Mouse (Mus musculus) kidney, embryonic 15.5 days (tissue): Measurements from ENCODE around the gene Plcb4. TPM values are rescaled to one million over a fixed set of nuclear protein-coding genes. Genes with fewer than 3 reads are reported as not detected.
A peak's percentile ranks its signal among the peaks of the same experiment; 100 is the strongest.

Experiments
- ATAC-seq: fragments of 200-750 bp; cut with Nextera tagmentation; replicated peaks from 2 replicates; pipeline ENCODE4 v1.8.0; 2017; ENCODE audit warnings: moderate TSS enrichment; ENCODE audit not compliant: low FRiP score
- H3K27ac ChIP-seq: fragments of 300-500 bp; sonication (generic); 2 replicates; pipeline ENCODE4 v1.5.1; 2015; ENCODE audit warnings: mild to moderate bottlenecking, inconsistent platforms
- H3K27me3 ChIP-seq: fragments of 300-500 bp; sonication (generic); 2 replicates; pipeline ENCODE4 v1.6.1; 2015; ENCODE audit warnings: inconsistent platforms
- H3K36me3 ChIP-seq: fragments of 300-500 bp; sonication (generic); 2 replicates; pipeline ENCODE4 v1.6.1; 2015; ENCODE audit warnings: inconsistent platforms
- H3K4me1 ChIP-seq: fragments of 300-500 bp; sonication (generic); 2 replicates; pipeline ENCODE4 v1.6.1; 2015; ENCODE audit warnings: inconsistent platforms
- H3K4me2 ChIP-seq: fragments of 300-500 bp; sonication (generic); 2 replicates; pipeline ENCODE4 v1.6.1; 2015; ENCODE audit warnings: moderate library complexity, mild to moderate bottlenecking, inconsistent platforms
- H3K4me3 ChIP-seq: fragments of 300-500 bp; sonication (generic); replicated peaks from 2 replicates; pipeline ENCODE4 v1.5.1; 2015; ENCODE audit warnings: mild to moderate bottlenecking, inconsistent platforms
- H3K9ac ChIP-seq: fragments of 300-500 bp; sonication (generic); 2 replicates; pipeline ENCODE4 v1.6.1; 2015; ENCODE audit warnings: mild to moderate bottlenecking, inconsistent platforms
- H3K9me3 ChIP-seq: fragments of 300-500 bp; sonication (generic); replicated peaks from 2 replicates; pipeline ENCODE4 v1.6.1; 2016; ENCODE audit warnings: inconsistent platforms
- WGBS: fragments of 180-500 bp; shearing (Covaris S2); methylation state at CpG from one replicate; pipeline ENCODE4 v1.1.7; 2015; ENCODE audit warnings: mixed read lengths; 5-methylcytosine and 5-hydroxymethylcytosine counted together
- polyA plus RNA-seq: library from polyadenylated mRNA; unstranded; fragments of >200 nt; fragmentation: Nextera tagmentation; extraction: Ambion mirVana; gene quantifications from 2 replicates; pipeline ENCODE4 v1.2.1, GENCODE M21; 2015

The Plcb4 gene
- polyA plus RNA-seq, 1 experiment from 2014 or later = 20.9 TPM

- Histone ChIP-seq H3K9me3 (no peaks in the 10 kb centered on the region), H3K27me3 (no peaks in the 10 kb centered on the region), H3K36me3 (no peaks in the 10 kb centered on the region), H3K27ac (no peak overlapping the region), H3K4me1 (peaks cover 16% of the 10 kb centered on the region), H3K4me2 (no peak overlapping the region), H3K4me3 (no peak overlapping the region), H3K9ac (no peak overlapping the region)
- 87% methylated on average over 6 of the region's 6 CpGs for WGBS
- no peak for ATAC-seq
These were observed 141.6 kb downstream of the Plcb4 start for GRCm38 (mm10) chr2:135800385-135800784.

- Histone ChIP-seq H3K27me3 (no peaks in the 10 kb centered on the region), H3K27ac (no peak overlapping the region), H3K4me2 (no peak overlapping the region), H3K4me3 (no peak overlapping the region), H3K9me3 (no peaks in the 10 kb centered on the region), H3K9ac (no peak overlapping the region), H3K4me1 (peaks cover 3% of the 10 kb centered on the region), H3K36me3 (no peaks in the 10 kb centered on the region)
- WGBS = 83% methylated on average over 9 of the region's 9 CpGs
- no peak for ATAC-seq
These were observed 144.2 kb downstream of the Plcb4 start for GRCm38 (mm10) chr2:135802878-135803450.

DNA sequence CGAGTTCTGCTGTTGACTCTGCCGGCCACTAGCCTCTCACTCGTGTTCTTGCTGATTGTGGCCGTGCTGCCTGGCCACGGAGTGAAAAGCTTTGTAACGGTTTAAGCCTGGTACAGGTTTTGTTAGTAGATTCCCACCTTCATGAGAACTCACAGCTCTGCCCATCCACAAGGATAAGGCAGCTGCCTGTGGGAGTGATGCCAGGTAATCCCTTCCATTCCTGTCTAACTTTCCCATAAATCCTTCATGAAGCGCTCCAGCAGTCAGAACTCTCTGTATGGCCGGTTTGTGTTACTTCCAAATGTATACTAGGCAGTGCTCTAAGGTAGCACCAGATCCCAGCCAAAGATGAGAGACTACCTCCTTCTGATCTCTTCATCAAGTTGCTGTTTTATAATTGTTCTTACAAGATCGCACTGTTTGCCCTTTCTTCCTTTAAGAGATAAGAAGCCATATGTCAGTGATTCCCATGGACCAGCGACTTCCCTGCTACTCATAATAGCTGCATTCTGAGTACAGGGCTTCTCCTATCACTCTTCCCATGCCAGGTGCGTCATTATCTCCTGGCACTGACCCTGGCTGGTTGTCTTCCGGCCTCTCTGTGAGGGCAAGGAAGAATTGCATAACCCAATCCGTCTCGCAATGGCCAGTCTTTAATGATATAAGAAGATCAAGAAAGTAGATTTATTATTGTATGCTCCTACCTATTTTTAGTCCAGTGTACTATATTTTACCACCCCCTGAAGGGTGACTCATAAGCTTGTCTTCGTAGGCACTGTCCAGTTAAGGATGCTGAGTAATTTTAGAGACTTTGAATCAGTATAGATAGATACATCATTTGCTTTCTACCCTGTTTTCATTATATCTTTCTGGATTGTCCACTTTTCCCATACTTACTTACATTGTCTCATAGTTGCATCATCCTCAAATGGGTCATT is 147.2 kb downstream of the Plcb4 start:
- H3K9me3 ChIP-seq = no peaks in the 10 kb centered on the region
- H3K4me3 ChIP-seq = no peak overlapping the region
- H3K27ac ChIP-seq = no peak overlapping the region
- no peaks in the 10 kb centered on the region for H3K27me3 ChIP-seq
- ATAC-seq = no peak
- no peaks in the 10 kb centered on the region for H3K36me3 ChIP-seq
- no peak overlapping the region for H3K9ac ChIP-seq
- no peak overlapping the region for H3K4me2 ChIP-seq
- 77% methylated on average over 15 of the region's 15 CpGs for WGBS
- peaks cover 4% of the 10 kb centered on the region; the same call in 1 of the 2 replicates for H3K4me1 ChIP-seq

GRCm38 (mm10) chr2:135808342-135808741 is 149.5 kb downstream of the Plcb4 start:
- no peak for ATAC-seq
- Histone ChIP-seq H3K4me2 (no peak overlapping the region), H3K27ac (no peak overlapping the region), H3K27me3 (no peaks in the 10 kb centered on the region), H3K9me3 (no peaks in the 10 kb centered on the region), H3K4me1 (peaks cover 10% of the 10 kb centered on the region), H3K9ac (no peak overlapping the region), H3K4me3 (no peak overlapping the region), H3K36me3 (no peaks in the 10 kb centered on the region)
- 83% methylated on average over 4 of the region's 4 CpGs for WGBS

DNA sequence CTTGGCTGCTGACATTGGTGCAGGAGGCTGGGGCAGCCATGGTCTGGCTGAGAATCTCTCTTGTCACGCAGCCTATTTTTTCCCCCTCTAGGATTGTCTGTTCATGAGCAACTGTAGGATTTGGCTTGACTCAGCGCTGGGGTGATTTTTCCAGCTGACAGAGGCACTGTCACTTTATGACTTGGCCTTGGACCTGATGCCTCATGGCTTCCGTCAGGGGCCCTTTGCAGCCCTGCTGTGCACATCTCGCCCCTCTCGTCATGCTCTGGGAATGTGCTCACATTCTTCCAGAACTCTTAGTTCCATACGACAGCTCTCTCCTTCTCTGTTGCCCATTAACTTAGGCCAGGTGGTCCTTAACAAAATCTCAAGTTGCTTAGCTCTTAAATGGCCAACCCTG is 152.0 kb downstream of the Plcb4 start:
- 60% methylated on average over 6 of the region's 6 CpGs for WGBS
- H3K27ac ChIP-seq = peak overlapping the region; percentile 42
- ATAC-seq = peak; percentile 68

DNA sequence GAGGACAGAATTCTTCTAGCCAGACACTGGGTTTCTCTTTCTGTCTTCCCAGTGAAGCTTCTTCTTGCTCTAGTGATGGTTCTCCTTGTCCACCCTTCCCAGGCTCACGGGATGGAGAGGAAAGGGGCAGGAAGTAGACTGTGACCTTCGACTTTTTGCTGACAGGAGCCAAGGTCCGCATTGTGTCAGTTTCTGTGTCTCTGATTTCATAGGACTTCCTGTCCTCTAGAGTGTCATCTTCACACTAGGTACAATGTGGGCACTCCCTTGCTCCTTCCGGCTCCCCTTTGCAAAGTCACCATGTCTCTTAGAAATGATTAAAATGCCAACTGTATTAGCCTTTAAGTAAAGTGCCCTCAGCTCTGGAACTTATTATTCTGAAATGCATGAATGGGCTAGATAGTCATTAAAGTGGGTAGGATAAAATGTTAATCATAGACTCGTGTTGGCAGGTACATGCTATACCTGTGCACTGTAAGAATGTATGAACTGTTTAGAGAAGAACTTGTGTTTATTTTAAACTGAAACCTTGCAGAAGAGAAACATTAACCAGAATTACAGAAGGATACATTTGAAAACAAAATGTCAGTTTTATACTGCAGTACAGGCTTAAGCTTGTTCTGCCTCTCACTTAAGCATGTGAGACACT is 152.8 kb downstream of the Plcb4 start:
- Histone ChIP-seq H3K27ac (peak overlapping the region; percentile 75), H3K4me3 (no peak overlapping the region), H3K9ac (no peak overlapping the region), H3K36me3 (no peaks in the 10 kb centered on the region), H3K9me3 (no peaks in the 10 kb centered on the region), H3K4me2 (no peak overlapping the region), H3K27me3 (no peaks in the 10 kb centered on the region), H3K4me1 (peaks cover 10% of the 10 kb centered on the region)
- 43% methylated on average over 5 of the region's 5 CpGs for WGBS
- ATAC-seq = peak; percentile 77

More for the DNA sequence above, 152.0 kb downstream of the Plcb4 start:
- Histone ChIP-seq H3K4me3 (no peak overlapping the region), H3K9ac (no peak overlapping the region), H3K4me2 (no peak overlapping the region), H3K36me3 (no peaks in the 10 kb centered on the region), H3K4me1 (peaks cover 10% of the 10 kb centered on the region), H3K9me3 (no peaks in the 10 kb centered on the region), H3K27me3 (no peaks in the 10 kb centered on the region)

- ATAC-seq = no peak
- Histone ChIP-seq H3K36me3 (no peaks in the 10 kb centered on the region), H3K4me1 (peaks cover 10% of the 10 kb centered on the region), H3K4me2 (no peak overlapping the region), H3K4me3 (no peak overlapping the region), H3K27ac (peak overlapping the region; percentile 75; the same call in 1 of the 2 replicates), H3K9ac (no peak overlapping the region), H3K9me3 (no peaks in the 10 kb centered on the region), H3K27me3 (no peaks in the 10 kb centered on the region)
- 86% methylated on average over 8 of the region's 8 CpGs for WGBS
These were observed 154.0 kb downstream of the Plcb4 start for GRCm38 (mm10) chr2:135812701-135813246.

DNA sequence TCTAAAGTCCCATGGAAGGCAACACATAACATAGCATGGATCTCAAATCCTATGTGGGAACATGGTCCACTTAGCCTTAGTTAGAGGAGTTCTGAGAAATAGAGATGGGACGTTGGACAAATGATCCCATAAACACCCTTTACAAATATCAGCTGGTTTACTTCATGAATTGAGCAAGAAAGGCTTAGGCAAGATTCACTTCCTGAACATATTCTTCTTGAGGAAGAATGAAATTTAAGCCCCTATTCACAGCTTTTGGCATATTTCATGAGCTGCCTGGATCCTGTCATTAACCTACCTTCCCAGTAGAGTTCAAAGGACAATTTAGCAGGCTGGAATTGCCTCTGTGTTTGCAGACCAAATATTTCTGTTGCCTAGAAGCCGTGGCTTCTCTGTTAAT is 161.9 kb downstream of the Plcb4 start:
- Histone ChIP-seq H3K4me3 (no peak overlapping the region), H3K4me1 (no peaks in the 10 kb centered on the region), H3K9ac (no peak overlapping the region), H3K27ac (no peak overlapping the region), H3K4me2 (no peak overlapping the region), H3K27me3 (no peaks in the 10 kb centered on the region), H3K36me3 (no peaks in the 10 kb centered on the region), H3K9me3 (no peaks in the 10 kb centered on the region)
- 47% methylated on average over 2 of the region's 2 CpGs for WGBS
- ATAC-seq = no peak

GRCm38 (mm10) chr2:135823690-135824089 is 164.9 kb downstream of the Plcb4 start:
- H3K4me1 ChIP-seq = no peaks in the 10 kb centered on the region
- no peak for ATAC-seq
- no peak overlapping the region for H3K4me3 ChIP-seq
- H3K4me2 ChIP-seq = no peak overlapping the region
- no peak overlapping the region for H3K27ac ChIP-seq
- H3K9ac ChIP-seq = no peak overlapping the region
- H3K27me3 ChIP-seq = no peaks in the 10 kb centered on the region
- no peaks in the 10 kb centered on the region for H3K9me3 ChIP-seq
- H3K36me3 ChIP-seq = no peaks in the 10 kb centered on the region
- 85% methylated on average over 1 of the region's 1 CpGs for WGBS

DNA sequence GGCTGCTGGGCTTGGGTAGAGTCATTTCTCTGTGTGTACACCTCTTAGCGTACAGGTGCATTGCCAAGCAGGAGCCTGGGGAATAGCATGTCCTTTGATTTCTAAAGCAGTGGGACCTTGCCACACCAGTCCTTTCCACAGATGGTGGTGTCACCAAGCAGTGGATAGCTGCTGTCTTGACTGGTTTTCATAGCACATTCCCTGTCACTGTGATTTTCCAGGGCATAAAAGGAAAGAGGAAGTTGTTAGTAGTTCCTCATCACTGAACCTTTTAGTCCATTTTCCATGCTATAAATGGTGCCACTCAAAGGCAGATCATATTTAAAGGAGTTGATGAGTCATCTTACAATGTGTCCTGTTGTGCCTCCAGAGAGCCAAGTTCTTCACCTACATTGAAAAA is 165.9 kb downstream of the Plcb4 start:
- Histone ChIP-seq H3K4me3 (no peak overlapping the region), H3K9me3 (no peaks in the 10 kb centered on the region), H3K27me3 (no peaks in the 10 kb centered on the region), H3K4me2 (no peak overlapping the region), H3K9ac (no peak overlapping the region), H3K27ac (no peak overlapping the region), H3K36me3 (no peaks in the 10 kb centered on the region), H3K4me1 (no peaks in the 10 kb centered on the region)
- 92% methylated on average over 1 of the region's 1 CpGs for WGBS
- ATAC-seq = no peak

- Histone ChIP-seq H3K9me3 (no peaks in the 10 kb centered on the region), H3K4me2 (no peak overlapping the region), H3K27me3 (no peaks in the 10 kb centered on the region), H3K9ac (no peak overlapping the region), H3K27ac (no peak overlapping the region), H3K4me1 (no peaks in the 10 kb centered on the region), H3K4me3 (no peak overlapping the region), H3K36me3 (no peaks in the 10 kb centered on the region)
- no peak for ATAC-seq
- WGBS = 92% methylated on average over 2 of the region's 2 CpGs
These were observed 166.8 kb downstream of the Plcb4 start for GRCm38 (mm10) chr2:135825645-135826044.
